In genomic region chr2:26021561-26022257, GRCm38 (mm10) we compare ENCODE assay signal across 7 mouse cellular contexts. TPM values are rescaled to one million over a fixed set of nuclear protein-coding genes. Genes with fewer than 3 reads are reported as not detected.
DNase-seq lines count a peak whose midpoint lies in the region; ATAC-seq lines count a peak whose summit lies in the region.

Gene Ubac1, minus strand, starts transcription at chr2:26021747.

- H3K9ac ChIP-seq in intestine, embryonic 14.5 days (ENCODE audit: low read length) = peak within 1 kb of the TSS; percentile 68

- no peaks in the 10 kb centered on the region for H3K9me3 ChIP-seq in intestine, embryonic 14.5 days (ENCODE audit: control insufficient read depth, low read length)

- H3K27me3 ChIP-seq in intestine, embryonic 14.5 days (replicated peaks; ENCODE audit: control insufficient read depth, insufficient read depth, low read length) = no peaks in the 10 kb centered on the region

- peaks cover 7% of the 10 kb centered on the region for H3K4me1 ChIP-seq in intestine, embryonic 14.5 days (replicated peaks; ENCODE audit: control insufficient read depth, insufficient read depth, low read length)

- peak; percentile 92 for ATAC-seq in intestine, embryonic 14.5 days (replicated peaks; ENCODE audit: low FRiP score, low TSS enrichment, low read depth)

- intact Hi-C loops in left cerebral cortex, postnatal 14 days (cut with DNase I) = no loop called here

- H3K27ac ChIP-seq in intestine, embryonic 14.5 days (ENCODE audit: low read depth) = peak within 1 kb of the TSS; percentile 79

- peak within 1 kb of the TSS; percentile 58 for H3K4me2 ChIP-seq in intestine, embryonic 14.5 days (ENCODE audit: low read length)

- no peaks in the 10 kb centered on the region for H3K36me3 ChIP-seq in intestine, embryonic 14.5 days (ENCODE audit: control insufficient read depth, insufficient read depth, low read length)

- peak; percentile 84 to 85 for DNase-seq in adrenal gland, adult 18-20 months (ENCODE audit: low spot score in 2 of 2)
- DNase-seq in embryo, embryonic 11 days = peak; percentile 96
- DNase-seq in gastrocnemius, postnatal 25 days = peak; percentile 94
- peak; percentile 91 for DNase-seq in intestine, embryonic 14.5 days (ENCODE audit: low spot score)
- peak; percentile 92 for DNase-seq in left cerebral cortex, postnatal 14 days (ENCODE audit: low spot score in 2 of 2)
- peak; percentile 96 for DNase-seq in mesoderm, embryonic 11.5 days (ENCODE audit: low read depth, low spot score)
- peak; percentile 91 to 93 for DNase-seq in right cerebral cortex, postnatal 36 days (ENCODE audit: low spot score in 2 of 2)

- WGBS in intestine, embryonic 14.5 days = 6% methylated on average over 50 of the region's 50 CpGs

- peak within 1 kb of the TSS; percentile 81 for H3K4me3 ChIP-seq in intestine, embryonic 14.5 days (ENCODE audit: low read depth, low read length)

RNA-seq across cellular contexts. Expression of gene Ubac1, which starts in this region (rescaled TPM):
- 10 to 100 TPM; 30.4 to 44.8 TPM for total RNA-seq in adrenal gland, adult 18-20 months (2021)
- 100 to 1,000 TPM; 224 to 227 TPM for total RNA-seq in gastrocnemius, postnatal 25 days (2021)
- polyA plus RNA-seq in intestine, embryonic 14.5 days (2014; fragmentation: Nextera tagmentation; extraction: Ambion mirVana) = 90.2 and 90.3 TPM in 2 replicates
- total RNA-seq in left cerebral cortex, postnatal 14 days (2021) = 10 to 100 TPM; 80.3 to 86.7 TPM

Comparison
In these comparisons a context has a peak if more than half of its experiments do, and no peak if none do; other contexts are left out.
1. Peak in every context shown above with its lines: DNase-seq, ATAC-seq, H3K4me3 ChIP-seq and H3K27ac ChIP-seq.